Mouse (Mus musculus) MEL (cell line): Measurements from ENCODE around the gene Trip11.

Experiments
- ELF1 ChIP-seq: IDR thresholded peaks from 2 replicates; pipeline ENCODE4 v1.6.1; 2014; ENCODE audit warnings: low read depth, mild to moderate bottlenecking, inconsistent platforms, low read length, improper control_type of control experiment, moderate library complexity
- MAFK ChIP-seq: IDR thresholded peaks from 2 replicates; pipeline ENCODE4 v1.6.1; 2011; ENCODE audit warnings: low read depth, mild to moderate bottlenecking, low read length, improper control_type of control experiment, borderline replicate concordance
- NRF1 ChIP-seq: IDR thresholded peaks from 2 replicates; pipeline ENCODE4 v1.6.1; 2014; ENCODE audit warnings: low read depth, mild to moderate bottlenecking, inconsistent platforms, low read length, improper control_type of control experiment, moderate library complexity; ENCODE audit not compliant: poor library complexity, insufficient read depth, severe bottlenecking
- POLR2AphosphoS2 ChIP-seq: IDR thresholded peaks from 2 replicates; pipeline ENCODE4 v1.6.1; 2011; ENCODE audit warnings: low read length, improper control_type of control experiment
- TBP ChIP-seq: IDR thresholded peaks from 2 replicates; pipeline ENCODE4 v1.8.0; 2011; ENCODE audit warnings: low read depth, low read length, improper control_type of control experiment

- TF ChIP-seq MAFK (no peak), NRF1 (no peak), POLR2AphosphoS2 (no peak), TBP (no peak), ELF1 (no peak)
Measured at GRCm38 (mm10) chr12:101802445-101802844, 110.6 kb downstream of the Trip11 start.
